ENCODE assay signal across 8 mouse cellular contexts in genomic region chr1:133025051-133025795, GRCm38 (mm10). TPM values are rescaled to one million over a fixed set of nuclear protein-coding genes. Genes with fewer than 3 reads are reported as not detected.
A peak's percentile ranks its signal among the peaks of the same experiment; 100 is the strongest.
DNase-seq lines count a peak whose midpoint lies in the region; ATAC-seq lines count a peak whose summit lies in the region.

No protein-coding gene starts in this region.

- under 1% methylated on average over 36 of the region's 40 CpGs for WGBS in hindbrain, embryonic 11.5 days

- H3K4me1 ChIP-seq in hindbrain, embryonic 11.5 days (replicated peaks; ENCODE audit: control insufficient read depth, insufficient read depth, low read length), result 0 out of 2 replicates have a peak, but pooled peaks cover 3% of the 10 kb centered on the region

- peak; percentile 95 for ATAC-seq in hindbrain, embryonic 11.5 days (ENCODE audit: low FRiP score)

- H3K4me2 ChIP-seq in hindbrain, embryonic 11.5 days (replicated peaks; ENCODE audit: low read depth, low read length), result peak overlapping the region; percentile 54

- no peaks in the 10 kb centered on the region for H3K36me3 ChIP-seq in hindbrain, embryonic 11.5 days (ENCODE audit: control insufficient read depth, insufficient read depth, low read length)

- peak overlapping the region; percentile 67 for H3K4me3 ChIP-seq in hindbrain, embryonic 11.5 days (ENCODE audit: low read depth, low read length)

- H3K27ac ChIP-seq in hindbrain, embryonic 11.5 days (ENCODE audit: low read depth, low read length), result peak overlapping the region; percentile 86

- DNase-seq in MN1 (ENCODE audit: low spot score), result peak; percentile 97
- DNase-seq in cerebellum, adult 9-10 months, result peak; percentile 91
- DNase-seq in frontal cortex, adult 2 months (ENCODE audit: extremely low spot score in 1 of 2, low spot score in 1 of 2), result peak; percentile 79 to 93
- peak; percentile 94 for DNase-seq in hindbrain, embryonic 11.5 days (ENCODE audit: low spot score)
- peak; percentile 81 to 89 for DNase-seq in layer of hippocampus, postnatal 10 days (ENCODE audit: low spot score in 2 of 2)
- peak; percentile 93 for DNase-seq in lung, postnatal 10 days
- DNase-seq in ovary, postnatal 36 days (ENCODE audit: low spot score), result peak; percentile 84
- peak; percentile 89 for DNase-seq in thymus, postnatal 25 days

- H3K9ac ChIP-seq in hindbrain, embryonic 11.5 days (ENCODE audit: low read depth, low read length), result peak overlapping the region; percentile 78

- H3K27me3 ChIP-seq in hindbrain, embryonic 11.5 days (ENCODE audit: control insufficient read depth, insufficient read depth, low read length), result no peaks in the 10 kb centered on the region

- H3K9me3 ChIP-seq in hindbrain, embryonic 11.5 days (ENCODE audit: control insufficient read depth, low read length), result no peaks in the 10 kb centered on the region

RNA-seq across cellular contexts. Expression of gene Mdm4, which starts 5.1 kb away (rescaled TPM):
- polyA plus RNA-seq in frontal cortex, adult 2 months (2012; rRNA removed), result 67.2 TPM in 2 replicates
- 36.6 and 61.7 TPM in 2 replicates for polyA plus RNA-seq in hindbrain, embryonic 11.5 days (2014; fragmentation: Nextera tagmentation; extraction: Ambion mirVana)
- total RNA-seq in layer of hippocampus, postnatal 10 days (2021), result 10 to 100 TPM; 93.0 to 99.9 TPM

RNA-seq across cellular contexts. Expression of gene Pik3c2b, which starts 20.2 kb away (rescaled TPM):
- polyA plus RNA-seq in frontal cortex, adult 2 months (2012; rRNA removed), result 14.9 and 16.2 TPM in 2 replicates
- polyA plus RNA-seq in hindbrain, embryonic 11.5 days (2014; fragmentation: Nextera tagmentation; extraction: Ambion mirVana), result 15.7 and 21.2 TPM in 2 replicates
- total RNA-seq in layer of hippocampus, postnatal 10 days (2021), result 10 to 100 TPM; 27.1 to 28.0 TPM

Comparison
In these comparisons a context has a peak if more than half of its experiments do, and no peak if none do; other contexts are left out.
1. Peak in every context shown above with its lines: DNase-seq, ATAC-seq, H3K4me3 ChIP-seq and H3K27ac ChIP-seq.